Mouse (Mus musculus) kidney, adult 2 months (tissue): ENCODE measurements around the gene Pcgf6.

Experiments
- CTCF ChIP-seq: fragments of 200-500 bp; conservative IDR thresholded peaks from 2 replicates; pipeline ENCODE4 v1.5.1; 2011; ENCODE audit warnings: low read depth, mild to moderate bottlenecking, control low read depth, low read length, moderate library complexity, mixed read lengths; ENCODE audit not compliant: insufficient read depth, insufficient read length
- POLR2A ChIP-seq: fragments of 200-500 bp; IDR thresholded peaks from one replicate; pipeline ENCODE4 v1.6.1; 2011; ENCODE audit warnings: low read depth, low read length, control low read depth

DNA sequence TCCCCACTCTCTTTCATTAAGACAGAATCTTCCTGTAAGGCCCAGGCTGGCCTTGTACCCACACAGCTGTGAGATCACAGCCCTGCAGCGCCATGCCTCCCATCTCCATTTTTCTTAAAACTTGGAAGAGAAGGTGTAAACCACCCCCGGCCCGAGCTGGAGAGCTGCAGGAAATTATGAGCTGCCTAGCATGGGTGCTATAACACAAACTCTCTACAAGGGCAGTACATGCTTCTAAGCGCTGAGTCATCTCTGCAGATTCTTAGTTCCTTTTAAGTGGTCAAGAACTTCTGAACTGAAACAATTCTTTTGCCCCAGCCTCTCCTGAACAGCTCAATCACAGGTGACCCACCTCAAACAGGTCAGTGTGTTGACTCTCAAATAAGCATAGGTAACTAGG lies 15.8 kb downstream of the Pcgf6 start:
- TF ChIP-seq CTCF: no peak
- no peak for TF ChIP-seq POLR2A
